Mouse (Mus musculus) C2C12 (cell line): Measurements from ENCODE around the gene Megf8. TPM values are rescaled to one million over a fixed set of nuclear protein-coding genes. Genes with fewer than 3 reads are reported as not detected.

Source experiments
- H3K27me3 ChIP-seq: one replicate; pipeline ENCODE4 v1.6.1; 2011; ENCODE audit not compliant: control insufficient read depth, insufficient read depth, insufficient read length
- H3K36me3 ChIP-seq: one replicate; pipeline ENCODE4 v1.6.1; 2011; ENCODE audit not compliant: control insufficient read depth, insufficient read depth
- H3K4me3 ChIP-seq: one replicate; pipeline ENCODE4 v1.5.1; 2011; ENCODE audit warnings: mild to moderate bottlenecking, control low read depth; ENCODE audit not compliant: poor library complexity, insufficient read depth, severe bottlenecking
- H3K79me2 ChIP-seq: one replicate; pipeline ENCODE4 v1.6.1; 2011; ENCODE audit not compliant: control insufficient read depth, insufficient read depth
- H3K79me3 ChIP-seq: one replicate; pipeline ENCODE4 v1.6.1; 2011; ENCODE audit warnings: low read depth, control low read depth
- H3ac ChIP-seq: one replicate; pipeline ENCODE3; 2011; ENCODE audit warnings: low read depth; ENCODE audit not compliant: control insufficient read depth, insufficient read length
- CEBPB ChIP-seq: IDR thresholded peaks from one replicate; pipeline ENCODE4 v1.6.1; 2011; ENCODE audit warnings: low read depth, mild to moderate bottlenecking, control low read depth, moderate library complexity
- CTCF ChIP-seq: IDR thresholded peaks from one replicate; pipeline ENCODE4 v1.5.1; 2011; ENCODE audit not compliant: control insufficient read depth, insufficient read depth, insufficient read length
- FOSL1 ChIP-seq: IDR thresholded peaks from one replicate; pipeline ENCODE4 v1.8.0; 2011; ENCODE audit warnings: mild to moderate bottlenecking, low read length; ENCODE audit not compliant: poor library complexity, insufficient read depth, severe bottlenecking
- MAX ChIP-seq: IDR thresholded peaks from one replicate; pipeline ENCODE4 v1.6.1; 2011; ENCODE audit warnings: mild to moderate bottlenecking, control low read depth
- MYOD1 ChIP-seq: IDR thresholded peaks from one replicate; pipeline ENCODE4 v1.6.1; 2011; ENCODE audit warnings: low read depth; ENCODE audit not compliant: control insufficient read depth, insufficient read length
- MYOG ChIP-seq: IDR thresholded peaks from one replicate; pipeline ENCODE4 v1.6.1; 2011; ENCODE audit not compliant: control insufficient read depth, insufficient read length; ENCODE audit errors: extremely low read depth
- USF1 ChIP-seq: IDR thresholded peaks from one replicate; pipeline ENCODE4 v1.6.1; 2011; ENCODE audit warnings: low read depth, mild to moderate bottlenecking, control low read depth, moderate library complexity
- polyA plus RNA-seq: library from polyadenylated mRNA; unstranded; fragments of >200 nt; fragmentation: generic; extraction: Trizol; gene quantifications from one replicate; pipeline ENCODE4 v1.2.1, GENCODE M21; 2012; ENCODE audit warnings: missing spikeins

The Megf8 gene
- polyA plus RNA-seq, 1 experiment = 31.9 TPM

- no peaks in the 10 kb centered on the region for H3K36me3 ChIP-seq
- no peaks in the 10 kb centered on the region for H3K79me3 ChIP-seq
- H3K79me2 ChIP-seq = no peaks in the 10 kb centered on the region
- no peaks in the 10 kb centered on the region for H3K27me3 ChIP-seq
- H3K4me3 ChIP-seq = no peak overlapping the region
- no peak overlapping the region for H3ac ChIP-seq
- TF ChIP-seq CEBPB (no peak), MYOG (no peak), USF1 (no peak), CTCF (no peak), MAX (no peak), FOSL1 (no peak), MYOD1 (no peak)
These were observed 75.0 kb downstream of the Megf8 start for GRCm38 (mm10) chr7:25391856-25392453.

- Histone ChIP-seq H3K79me2 (no peaks in the 10 kb centered on the region), H3K27me3 (no peaks in the 10 kb centered on the region), H3ac (no peak overlapping the region), H3K79me3 (no peaks in the 10 kb centered on the region), H3K36me3 (no peaks in the 10 kb centered on the region), H3K4me3 (no peak overlapping the region)
- TF ChIP-seq FOSL1 (no peak), CEBPB (no peak), CTCF (no peak), USF1 (no peak), MYOG (no peak), MYOD1 (no peak), MAX (no peak)
These were observed 75.9 kb downstream of the Megf8 start for GRCm38 (mm10) chr7:25392851-25393250.

GRCm38 (mm10) chr7:25393451-25394210 lies 76.7 kb downstream of the Megf8 start:
- no peak overlapping the region for H3ac ChIP-seq
- H3K4me3 ChIP-seq = no peak overlapping the region
- H3K36me3 ChIP-seq = no peaks in the 10 kb centered on the region
- no peaks in the 10 kb centered on the region for H3K79me2 ChIP-seq
- no peaks in the 10 kb centered on the region for H3K79me3 ChIP-seq
- H3K27me3 ChIP-seq = no peaks in the 10 kb centered on the region
- TF ChIP-seq MYOD1 = no peak
- TF ChIP-seq CEBPB = no peak
- no peak for TF ChIP-seq MYOG

GRCm38 (mm10) chr7:25394754-25395153 lies 77.8 kb downstream of the Megf8 start:
- Histone ChIP-seq H3ac (no peak overlapping the region), H3K36me3 (no peaks in the 10 kb centered on the region), H3K79me3 (no peaks in the 10 kb centered on the region), H3K27me3 (no peaks in the 10 kb centered on the region), H3K79me2 (no peaks in the 10 kb centered on the region), H3K4me3 (no peak overlapping the region)
- TF ChIP-seq CTCF (no peak), MYOG (no peak), USF1 (no peak), MYOD1 (no peak), FOSL1 (no peak), MAX (no peak), CEBPB (no peak)

GRCm38 (mm10) chr7:25395186-25395557 lies 78.2 kb downstream of the Megf8 start:
- TF ChIP-seq USF1 (no peak), MAX (no peak), MYOD1 (no peak), CTCF (no peak), CEBPB (no peak), MYOG (no peak), FOSL1 (no peak)
- H3ac ChIP-seq = no peak overlapping the region
- no peaks in the 10 kb centered on the region for H3K79me2 ChIP-seq
- no peaks in the 10 kb centered on the region for H3K79me3 ChIP-seq
- H3K4me3 ChIP-seq = peak overlapping the region; percentile 30
- H3K27me3 ChIP-seq = no peaks in the 10 kb centered on the region
- H3K36me3 ChIP-seq = no peaks in the 10 kb centered on the region
